Comparison of ENCODE assay signal across 9 mouse cellular contexts in the genomic region with DNA sequence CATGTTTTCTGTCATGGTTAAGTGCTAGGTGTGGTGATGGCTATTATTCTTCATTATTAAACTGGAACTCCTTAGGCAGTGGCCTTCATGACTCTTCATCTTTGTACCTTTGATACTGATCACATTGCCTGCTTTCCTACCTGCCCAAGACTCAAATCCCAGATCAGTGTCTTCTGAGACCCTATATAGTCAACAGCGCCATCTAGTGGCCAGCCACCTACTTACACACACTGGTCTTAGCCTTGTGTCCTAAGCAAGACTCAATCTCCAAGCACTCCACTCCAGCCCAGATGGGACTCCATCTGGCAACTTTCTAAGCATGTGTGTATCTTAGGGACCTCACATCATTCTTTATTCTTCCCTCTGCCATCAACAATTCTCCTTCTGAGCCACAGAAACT.
DNase-seq lines count a peak whose midpoint lies in the region; ATAC-seq and TF ChIP-seq lines count a peak whose summit lies in the region.
"Had no signal": no experiment of that assay in that cellular context is flagged by ENCODE, and none has a peak within 500 bp of the region (broad histone marks: within the 10 kb centered on the region; RNA-seq: fewer than 3 reads in every experiment).

No protein-coding gene starts in this region.

- intact Hi-C loops in heart, postnatal 14 days (cut with DNase I), result loop anchor here (1.0 to 10.0 kb wide), 6 partner anchors 74 to 519 kb away; no protein-coding TSS in a partner anchor

- H3K27me3 ChIP-seq in forebrain, embryonic 10.5 days (ENCODE audit: poor library complexity, severe bottlenecking), result no peaks in the 10 kb centered on the region
- H3K27me3 ChIP-seq in lung, embryonic 14.5 days (ENCODE audit: insufficient read depth, low read length), result no peaks in the 10 kb centered on the region
- H3K27me3 ChIP-seq in thymus, adult 2 months (ENCODE audit: control insufficient read depth, insufficient read depth, low read length), result no peaks in the 10 kb centered on the region
- H3K27me3 ChIP-seq: embryonic facial prominence, embryonic 15.5 days had no signal

- TF ChIP-seq POLR2A in brain, embryonic 14.5 days (IDR thresholded peaks at IDR 0.05; ENCODE audit: borderline replicate concordance, extremely low read depth, insufficient read depth, insufficient read length, poor library complexity, severe bottlenecking), result no peak
- TF ChIP-seq POLR2A in thymus, adult 2 months (IDR thresholded peaks at IDR 0.05; ENCODE audit: control insufficient read depth, extremely low read depth, insufficient read depth, low read length, poor library complexity), result no peak

- peak; percentile 72 for ATAC-seq in CD4-positive, CD25-positive, alpha-beta regulatory T cell, adult 4 months
- peak; percentile 81 for ATAC-seq in lung, embryonic 14.5 days (ENCODE audit: insufficient read depth)

- H3K36me3 ChIP-seq in forebrain, embryonic 10.5 days (replicated peaks), result no peaks in the 10 kb centered on the region
- H3K36me3 ChIP-seq in lung, embryonic 14.5 days (ENCODE audit: insufficient read depth), result no peaks in the 10 kb centered on the region
- H3K36me3 ChIP-seq in thymus, adult 2 months (ENCODE audit: control insufficient read depth, insufficient read depth, low read length), result no peaks in the 10 kb centered on the region
- H3K36me3 ChIP-seq: embryonic facial prominence, embryonic 15.5 days had no signal

- 0% methylated on average over 1 of the region's 1 CpGs for WGBS in forebrain, embryonic 10.5 days
- 0% methylated on average over 1 of the region's 1 CpGs for WGBS in large intestine, adult 2 months
- WGBS in lung, embryonic 14.5 days, result 0% methylated on average over 1 of the region's 1 CpGs
- 0% methylated on average over 1 of the region's 1 CpGs for WGBS in thymus, adult 2 months

- DNase-seq in brain, embryonic 14.5 days (ENCODE audit: low read depth), result peak; percentile 95
- DNase-seq in forebrain, embryonic 10.5 days (ENCODE audit: extremely low spot score, low spot score), result peak; percentile 80
- peak; percentile 82 to 89 for DNase-seq in heart, postnatal 14 days
- DNase-seq in large intestine, adult 2 months (ENCODE audit: low read depth, low spot score), result peak; percentile 54
- DNase-seq in lung, embryonic 14.5 days, result peak; percentile 97
- peak; percentile 76 for DNase-seq in ovary, postnatal 10 days (ENCODE audit: low spot score)
- DNase-seq in thymus, adult 2 months, result peak; percentile 77

- peak; percentile 88 for TF ChIP-seq CTCF in brain, embryonic 14.5 days (IDR thresholded peaks at IDR 0.05; ENCODE audit: borderline replicate concordance, extremely low read depth, insufficient read depth, insufficient read length)
- peak; percentile 97 for TF ChIP-seq CTCF in lung, embryonic 14.5 days (IDR thresholded peaks at IDR 0.05; ENCODE audit: low read depth)
- no peak for TF ChIP-seq CTCF in thymus, adult 2 months (IDR thresholded peaks at IDR 0.05; ENCODE audit: borderline replicate concordance, control insufficient read depth, extremely low read depth, insufficient read depth, low read length, poor library complexity)

- no peak overlapping the region for H3K4me2 ChIP-seq in lung, embryonic 14.5 days
- H3K4me2 ChIP-seq: embryonic facial prominence, embryonic 15.5 days had no signal

- H3K9me3 ChIP-seq in forebrain, embryonic 10.5 days, result no peaks in the 10 kb centered on the region
- no peaks in the 10 kb centered on the region for H3K9me3 ChIP-seq in lung, embryonic 14.5 days (ENCODE audit: low read depth, low read length)
- H3K9me3 ChIP-seq: embryonic facial prominence, embryonic 15.5 days had no signal

- H3K9ac ChIP-seq in lung, embryonic 14.5 days, result no peak overlapping the region
- H3K9ac ChIP-seq: embryonic facial prominence, embryonic 15.5 days had no signal

- no peak overlapping the region for H3K4me3 ChIP-seq in forebrain, embryonic 10.5 days
- H3K4me3 ChIP-seq in lung, embryonic 14.5 days (ENCODE audit: low read depth, low read length), result no peak overlapping the region
- H3K4me3 ChIP-seq in thymus, adult 2 months (ENCODE audit: control insufficient read depth, insufficient read depth, low read length), result no peak overlapping the region
- H3K4me3 ChIP-seq: embryonic facial prominence, embryonic 15.5 days had no signal

- no peaks in the 10 kb centered on the region for H3K4me1 ChIP-seq in forebrain, embryonic 10.5 days
- H3K4me1 ChIP-seq in lung, embryonic 14.5 days (ENCODE audit: insufficient read depth), result no peaks in the 10 kb centered on the region
- H3K4me1 ChIP-seq in thymus, adult 2 months (replicated peaks; ENCODE audit: control insufficient read depth, insufficient read depth, low read length), result no peaks in the 10 kb centered on the region
- H3K4me1 ChIP-seq: embryonic facial prominence, embryonic 15.5 days had no signal

- no peak overlapping the region for H3K27ac ChIP-seq in forebrain, embryonic 10.5 days
- H3K27ac ChIP-seq in lung, embryonic 14.5 days (ENCODE audit: low read depth), result no peak overlapping the region
- no peak overlapping the region for H3K27ac ChIP-seq in thymus, adult 2 months (ENCODE audit: control insufficient read depth, insufficient read depth, low read length)
- H3K27ac ChIP-seq: embryonic facial prominence, embryonic 15.5 days had no signal
